Mouse (Mus musculus) lung, embryonic 14.5 days (tissue): ENCODE data around the gene Farsa. TPM values are rescaled to one million over a fixed set of nuclear protein-coding genes. Genes with fewer than 3 reads are reported as not detected.
A peak's percentile ranks its signal among the peaks of the same experiment; 100 is the strongest.

Experiments used
- ATAC-seq: fragments of 200-750 bp; cut with Nextera tagmentation; 2 replicates; pipeline ENCODE4 v1.8.0; 2017; ENCODE audit warnings: mild to moderate bottlenecking, moderate TSS enrichment, moderate library complexity; ENCODE audit not compliant: insufficient read depth
- DNase-seq: peaks from one replicate; pipeline ENCODE4 v3.0.0-alpha.2; 2015
- H3K27ac ChIP-seq: fragments of 300-500 bp; sonication (generic); 2 replicates; pipeline ENCODE4 v1.5.1; 2014; ENCODE audit warnings: low read depth, mild to moderate bottlenecking, moderate library complexity
- H3K27me3 ChIP-seq: fragments of 300-500 bp; sonication (generic); 2 replicates; pipeline ENCODE4 v1.6.1; 2014; ENCODE audit warnings: low read length, control low read depth; ENCODE audit not compliant: insufficient read depth
- H3K36me3 ChIP-seq: fragments of 300-500 bp; sonication (generic); 2 replicates; pipeline ENCODE4 v1.6.1; 2014; ENCODE audit warnings: control low read depth; ENCODE audit not compliant: insufficient read depth
- H3K4me1 ChIP-seq: fragments of 300-500 bp; sonication (generic); 2 replicates; pipeline ENCODE4 v1.6.1; 2014; ENCODE audit warnings: antibody characterized with exemption, control low read depth; ENCODE audit not compliant: insufficient read depth
- H3K4me2 ChIP-seq: fragments of 300-500 bp; sonication (generic); 2 replicates; pipeline ENCODE4 v1.6.1; 2014; ENCODE audit warnings: mild to moderate bottlenecking
- H3K4me3 ChIP-seq: fragments of 300-500 bp; sonication (generic); 2 replicates; pipeline ENCODE4 v1.5.1; 2014; ENCODE audit warnings: low read depth, low read length
- H3K9ac ChIP-seq: fragments of 300-500 bp; sonication (generic); 2 replicates; pipeline ENCODE4 v1.6.1; 2014
- H3K9me3 ChIP-seq: fragments of 300-500 bp; sonication (generic); 2 replicates; pipeline ENCODE4 v1.6.1; 2016; ENCODE audit warnings: low read depth, low read length, control low read depth
- CTCF ChIP-seq: IDR thresholded peaks from 2 replicates; pipeline ENCODE4 v1.5.1; 2016; ENCODE audit warnings: antibody characterized with exemption, low read depth
- whole genome bisulfite sequencing: fragments of 180-500 bp; shearing (Covaris S2); extraction: QIAGEN DNeasy Blood & Tissue Kit; methylation state at CpG from one replicate; pipeline ENCODE4 v1.1.7; 2014; 5-methylcytosine and 5-hydroxymethylcytosine counted together
- polyA plus RNA-seq: library from polyadenylated mRNA; unstranded; fragments of >200 nt; fragmentation: Nextera tagmentation; extraction: Ambion mirVana; gene quantifications from 2 replicates; pipeline ENCODE4 v1.2.1, GENCODE M21; 2014

Farsa gene
- polyA plus RNA-seq, 1 experiment from 2014 or later: 103 TPM

- Histone ChIP-seq H3K4me2 (peak within 1 kb of the TSS; percentile 67), H3K4me1 (peaks cover 13% of the 10 kb centered on the region), H3K4me3 (peak within 1 kb of the TSS; percentile 95), H3K36me3 (peaks cover 33% of the 10 kb centered on the region), H3K9ac (peak within 1 kb of the TSS; percentile 98), H3K27me3 (no peaks in the 10 kb centered on the region), H3K27ac (peak within 1 kb of the TSS; percentile 96), H3K9me3 (no peaks in the 10 kb centered on the region)
- 75% methylated on average over 11 of the region's 11 CpGs for WGBS
- ATAC-seq (no peak), DNase-seq (no peak)
- no peak for TF ChIP-seq CTCF
Measured at GRCm38 (mm10) chr8:84831490-84831889, 25.3 kb upstream of the Farsa start, which contains the start of gene Gadd45gip1. Gene Gadd45gip1 (plus strand): TSS chr8:84831522.

- no peak for TF ChIP-seq CTCF
- Histone ChIP-seq H3K4me2 (peak overlapping the region; percentile 67), H3K27ac (peak overlapping the region; percentile 96), H3K36me3 (peaks cover 40% of the 10 kb centered on the region), H3K9me3 (no peaks in the 10 kb centered on the region), H3K4me3 (peak overlapping the region; percentile 95), H3K27me3 (no peaks in the 10 kb centered on the region), H3K9ac (peak overlapping the region; percentile 98), H3K4me1 (peaks cover 13% of the 10 kb centered on the region)
- under 1% methylated on average over 59 of the region's 59 CpGs for WGBS
- DNase-seq (peak; percentile 88), ATAC-seq (peak; percentile 54)
Measured at GRCm38 (mm10) chr8:84832034-84832717, 24.6 kb upstream of the Farsa start.

- TF ChIP-seq CTCF: peak; percentile 14; the same call in 1 of the 2 replicates
- 51% methylated on average over 10 of the region's 10 CpGs for WGBS
- H3K36me3 ChIP-seq: peaks cover 48% of the 10 kb centered on the region
- DNase-seq (no peak), ATAC-seq (no peak)
- H3K4me3 ChIP-seq: peak overlapping the region; percentile 95
- peak overlapping the region; percentile 96 for H3K27ac ChIP-seq
- peak overlapping the region; percentile 67 for H3K4me2 ChIP-seq
- no peaks in the 10 kb centered on the region for H3K9me3 ChIP-seq
- peaks cover 13% of the 10 kb centered on the region for H3K4me1 ChIP-seq
- no peaks in the 10 kb centered on the region for H3K27me3 ChIP-seq
- peak overlapping the region; percentile 98 for H3K9ac ChIP-seq
Measured at GRCm38 (mm10) chr8:84832759-84833742, 23.7 kb upstream of the Farsa start.

- H3K4me1 ChIP-seq: peaks cover 13% of the 10 kb centered on the region
- 81% methylated on average over 19 of the region's 19 CpGs for WGBS
- no peak for TF ChIP-seq CTCF
- peak overlapping the region; percentile 18; the same call in 1 of the 2 replicates for H3K27ac ChIP-seq
- no peaks in the 10 kb centered on the region for H3K27me3 ChIP-seq
- DNase-seq (no peak), ATAC-seq (0 out of 2 replicates have a peak, but pooled peaks have one; percentile 11)
- no peak overlapping the region for H3K9ac ChIP-seq
- no peaks in the 10 kb centered on the region for H3K9me3 ChIP-seq
- H3K4me3 ChIP-seq: 0 out of 2 replicates have a peak overlapping the region, but pooled peaks have one; percentile 9
- H3K36me3 ChIP-seq: peaks cover 58% of the 10 kb centered on the region
- no peak overlapping the region for H3K4me2 ChIP-seq
Measured at GRCm38 (mm10) chr8:84834002-84834865, 22.6 kb upstream of the Farsa start.

GRCm38 (mm10) chr8:84834866-84835855, 21.6 kb upstream of the Farsa start:
- Histone ChIP-seq H3K36me3 (peaks cover 58% of the 10 kb centered on the region), H3K9ac (no peak overlapping the region), H3K4me3 (no peak overlapping the region), H3K4me1 (peaks cover 13% of the 10 kb centered on the region), H3K4me2 (peak overlapping the region; percentile 26; the same call in 1 of the 2 replicates), H3K27me3 (no peaks in the 10 kb centered on the region), H3K27ac (peak overlapping the region; percentile 33; the same call in 1 of the 2 replicates), H3K9me3 (no peaks in the 10 kb centered on the region)
- ATAC-seq (peak; percentile 74), DNase-seq (peak; percentile 89)
- WGBS: 46% methylated on average over 10 of the region's 10 CpGs
- TF ChIP-seq CTCF: no peak
